Mouse (Mus musculus) hindlimb bud, embryonic 11.5 days (tissue): Measurements from ENCODE around the gene Gm6526.
"Not testable (repeated sequence)": the region's sequence is repeated elsewhere in the genome, so short reads cannot be mapped to it uniquely, and the experiment has no call there.

Experiments
- DNase-seq: peaks from one replicate; pipeline ENCODE4 v3.0.0-alpha.2; 2012; ENCODE audit warnings: low read depth, low spot score; ENCODE audit errors: extremely low spot score

Gene Gm6526

DNA sequence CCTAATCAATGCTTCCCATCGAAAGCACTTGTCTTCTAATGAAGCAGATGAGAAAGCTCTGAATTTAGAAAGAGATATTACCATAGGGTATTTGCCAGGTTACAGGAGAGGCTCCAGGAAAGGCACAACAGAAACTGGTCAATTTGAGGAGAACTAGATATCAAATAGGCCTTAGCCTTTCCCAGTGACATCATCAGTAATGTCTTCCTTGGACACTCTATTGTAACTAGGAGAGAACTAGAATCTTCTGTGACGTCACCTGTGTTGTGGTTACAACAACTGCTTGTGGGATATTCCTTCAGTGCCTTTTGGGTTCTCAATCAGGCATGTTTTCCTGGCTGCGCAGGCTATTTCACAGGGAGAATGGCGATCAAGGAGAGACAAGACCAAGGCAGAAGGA is at the start of gene Gm6526:
TSS of gene Gm6526 (plus strand) at position 301 of the 400 bp plus-strand sequence.
- not testable (repeated sequence) for DNase-seq

DNA sequence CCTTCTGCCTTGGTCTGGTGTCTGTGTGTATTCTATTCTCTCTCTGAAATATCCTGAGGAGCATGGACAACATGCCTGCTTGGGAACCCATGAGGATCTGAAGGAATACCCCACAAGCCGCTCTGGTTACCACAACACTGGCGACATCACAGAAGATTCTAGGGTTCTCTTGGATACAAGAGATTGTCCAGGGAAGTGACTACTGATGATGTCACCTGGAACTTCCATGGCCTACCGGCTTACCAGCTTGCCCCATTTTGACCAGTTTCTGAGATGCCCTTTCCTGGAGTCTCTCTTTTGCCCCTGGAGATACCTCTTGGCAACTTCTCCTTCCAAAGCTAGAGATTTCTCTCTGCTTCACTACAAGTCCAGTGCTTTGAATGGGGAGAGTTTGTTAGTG is 20.3 kb upstream of the Gm6526 start, which contains the start of gene Gm16506:
TSS of gene Gm16506 (minus strand) at position 101 of the 400 bp plus-strand sequence.
- not testable (repeated sequence) for DNase-seq

DNA sequence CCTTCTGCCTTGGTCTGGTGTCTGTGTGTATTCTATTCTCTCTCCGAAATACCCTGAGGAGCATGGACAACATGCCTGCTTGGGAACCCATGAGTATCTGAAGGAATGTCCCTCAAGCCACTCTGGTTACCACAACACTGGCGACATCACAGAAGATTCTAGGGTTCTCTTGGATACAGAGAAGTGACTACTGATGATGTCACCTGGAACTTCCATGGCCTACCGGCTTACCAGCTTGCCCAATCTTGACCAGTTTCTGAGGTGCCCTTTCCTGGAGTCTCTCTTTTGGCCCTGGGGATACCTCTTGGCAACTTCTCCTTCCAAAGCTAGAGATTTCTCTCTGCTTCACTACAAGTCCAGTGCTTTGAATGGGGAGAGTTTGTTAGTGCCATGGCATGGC is 37.0 kb downstream of the Gm6526 start, which contains the start of gene Gm8180:
TSS of gene Gm8180 (minus strand) at position 101 of the 400 bp plus-strand sequence.
- DNase-seq = not testable (repeated sequence)

DNA sequence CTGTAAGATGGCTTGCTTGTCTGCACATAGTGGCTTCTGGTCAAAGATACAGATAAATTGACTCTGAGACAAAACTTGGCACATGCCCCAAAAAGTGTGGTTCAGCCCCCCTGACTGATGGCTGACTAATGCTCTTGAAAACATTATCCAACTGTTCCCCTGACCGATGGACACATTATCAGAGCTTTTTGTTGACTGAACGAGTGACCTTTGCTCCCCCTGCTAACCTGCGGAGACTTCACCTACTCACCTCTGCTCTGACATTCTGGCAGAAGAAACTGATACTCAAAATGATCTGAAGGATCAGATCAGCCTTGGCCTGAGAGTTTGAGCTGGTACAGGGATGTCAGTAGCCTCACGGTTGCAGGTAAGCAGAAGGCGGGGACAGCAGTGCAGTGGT is 46.1 kb downstream of the Gm6526 start:
- DNase-seq = not testable (repeated sequence)

DNA sequence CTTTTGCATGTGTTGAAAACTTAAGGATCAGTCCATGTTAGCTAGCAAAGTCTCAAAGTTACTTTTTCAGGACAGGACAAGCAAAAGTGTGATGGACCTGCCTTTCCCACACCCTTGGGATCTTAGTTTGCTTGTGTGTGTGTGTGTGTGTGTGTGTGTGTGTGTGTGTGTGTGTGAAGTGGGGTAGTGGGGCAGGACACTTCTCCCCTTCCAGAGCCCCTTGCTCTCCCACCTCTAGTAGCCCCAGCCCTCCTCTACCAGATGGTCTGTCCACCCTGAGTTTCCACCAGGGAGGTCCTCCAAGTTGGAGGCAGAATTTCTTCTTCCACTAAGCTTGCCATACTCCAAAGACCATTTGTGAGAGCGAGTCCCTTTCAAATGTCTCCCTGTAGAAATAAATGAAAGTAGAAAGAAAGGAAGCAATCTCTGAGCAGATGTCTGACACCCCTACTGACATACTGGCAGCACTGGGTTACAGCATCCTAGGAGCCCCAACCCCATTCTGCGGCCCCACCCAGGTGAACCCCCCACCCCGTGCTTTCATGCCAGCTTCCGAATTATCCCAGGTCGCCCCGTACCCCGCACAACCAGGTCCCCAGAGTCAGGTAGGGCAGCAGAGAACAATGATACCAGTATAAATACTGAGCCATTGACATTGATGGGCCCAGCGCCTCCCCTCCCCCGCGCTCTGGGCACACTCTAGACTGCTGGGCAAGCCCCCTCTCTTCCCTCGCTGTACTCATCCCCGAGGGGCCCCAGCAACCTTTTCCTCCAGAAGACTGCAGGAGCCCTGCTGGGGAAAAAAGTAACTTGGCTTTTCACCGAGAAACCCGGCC is 48.6 kb downstream of the Gm6526 start:
- DNase-seq = no peak

DNA sequence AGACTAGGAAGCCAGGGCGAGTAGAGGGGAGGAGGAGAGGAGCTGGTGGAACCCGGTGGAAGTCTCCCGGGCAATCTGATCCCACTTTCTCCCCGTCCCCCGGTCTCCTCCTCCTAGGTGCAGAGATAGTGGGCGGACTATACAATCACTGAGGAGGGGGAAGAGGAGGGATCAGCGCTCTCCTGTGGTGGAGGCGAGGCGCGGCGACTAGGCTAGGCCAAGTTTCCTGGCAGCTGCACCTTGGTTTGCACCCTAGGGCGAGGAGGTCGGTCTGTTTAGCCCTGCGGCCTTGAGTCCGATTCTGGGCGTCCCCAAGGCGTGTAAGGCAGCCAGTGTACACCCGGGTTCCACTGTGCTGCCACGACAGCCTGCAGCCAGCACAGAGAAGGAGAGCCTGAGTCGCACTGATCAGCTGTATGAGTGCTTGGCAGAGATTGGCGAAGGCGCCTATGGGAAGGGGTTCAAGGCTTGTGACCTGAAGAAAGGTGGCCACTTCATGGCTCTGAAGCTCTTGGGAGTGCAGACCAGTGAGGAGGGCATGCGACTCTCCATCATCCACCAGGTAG is 49.3 kb downstream of the Gm6526 start:
- DNase-seq = not testable (repeated sequence)

DNA sequence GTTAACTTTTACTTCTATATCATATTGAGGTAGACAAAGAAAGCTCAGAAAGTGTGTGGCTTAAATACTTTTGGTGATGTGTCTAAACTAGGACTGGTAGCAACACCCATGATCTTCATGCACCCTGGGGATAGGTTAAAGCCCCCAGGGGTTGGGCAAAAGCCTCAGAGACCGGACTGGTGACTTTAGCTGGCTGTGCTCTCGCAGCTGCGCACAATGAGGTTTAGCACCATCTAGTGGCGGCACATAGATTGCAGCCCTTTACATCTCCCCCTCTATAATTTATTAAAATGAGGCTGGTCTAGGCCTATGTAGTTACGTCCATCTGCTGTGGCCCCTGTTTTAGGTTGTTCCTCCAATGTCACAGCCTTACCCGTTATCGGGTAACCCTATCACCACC is 56.8 kb downstream of the Gm6526 start:
- DNase-seq = not testable (repeated sequence)
